Mouse (Mus musculus) MEL (cell line): Measurements from ENCODE around the gene Skint8. TPM values are rescaled to one million over a fixed set of nuclear protein-coding genes. Genes with fewer than 3 reads are reported as not detected.

ENCODE experiments used
- DNase-seq: peaks from one replicate; pipeline ENCODE4 v3.0.0; 2011; ENCODE audit warnings: low read depth, low spot score
- H3K27ac ChIP-seq: 2 replicates; pipeline ENCODE4 v1.5.1; 2012; ENCODE audit warnings: low read depth, mild to moderate bottlenecking, control low read depth, low read length, moderate library complexity; ENCODE audit not compliant: control insufficient read depth
- H3K27me3 ChIP-seq, 2 experiments: fragments of 150-350 bp in 1 of 2; sonication (generic) in 1 of 2; 2 replicates each; pipeline ENCODE4 v1.6.1; 2012; ENCODE audit warnings: low read length in 2 of 2, mild to moderate bottlenecking in 2 of 2, improper control_type of control experiment in 1 of 2, moderate library complexity in 1 of 2; ENCODE audit not compliant: insufficient read depth in 2 of 2, control insufficient read depth in 1 of 2
- H3K36me3 ChIP-seq, 2 experiments: 2 replicates each; pipeline ENCODE4 v1.6.1; 2012 to 2014; ENCODE audit warnings: low read length in 2 of 2, improper control_type of control experiment in 1 of 2, inconsistent platforms in 1 of 2, mild to moderate bottlenecking in 1 of 2; ENCODE audit not compliant: insufficient read depth in 2 of 2, control insufficient read depth in 1 of 2
- H3K4me1 ChIP-seq, 2 experiments: fragments of 150-350 bp in 1 of 2; sonication (generic) in 1 of 2; 2 replicates each; pipeline ENCODE4 v1.6.1; 2012; ENCODE audit warnings: low read length in 2 of 2, improper control_type of control experiment in 1 of 2, mild to moderate bottlenecking in 1 of 2; ENCODE audit not compliant: insufficient read depth in 2 of 2, control insufficient read depth in 1 of 2
- H3K4me3 ChIP-seq, 2 experiments: fragments of 150-350 bp in 1 of 2; sonication (generic) in 1 of 2; 2 replicates each; pipeline ENCODE4 v1.5.1; 2012; ENCODE audit warnings: low read depth in 2 of 2, low read length in 2 of 2, mild to moderate bottlenecking in 2 of 2, moderate library complexity in 2 of 2, control low read depth in 1 of 2, improper control_type of control experiment in 1 of 2; ENCODE audit not compliant: control insufficient read depth in 1 of 2, insufficient read depth in 1 of 2
- H3K79me2 ChIP-seq: 2 replicates; pipeline ENCODE4 v1.6.1; 2012; ENCODE audit warnings: mild to moderate bottlenecking, low read length, moderate library complexity; ENCODE audit not compliant: control insufficient read depth, poor library complexity, insufficient read depth
- H3K9ac ChIP-seq: 2 replicates; pipeline ENCODE4 v1.6.1; 2012; ENCODE audit warnings: low read depth, mild to moderate bottlenecking, control low read depth, low read length, moderate library complexity; ENCODE audit not compliant: control insufficient read depth, poor library complexity, severe bottlenecking
- H3K9me3 ChIP-seq: fragments of 150-350 bp; sonication (generic); replicated peaks from 2 replicates; pipeline ENCODE4 v1.6.1; 2012; ENCODE audit warnings: mild to moderate bottlenecking, low read length, improper control_type of control experiment, moderate library complexity; ENCODE audit not compliant: insufficient read depth
- CTCF ChIP-seq, 3 experiments: IDR thresholded peaks in 2 of 3; conservative IDR thresholded peaks in 1 of 3; 2 replicates each; pipeline ENCODE4 v1.5.1; 2011 to 2012; ENCODE audit warnings: low read length in 3 of 3, low read depth in 2 of 3, mild to moderate bottlenecking in 2 of 3, improper control_type of control experiment in 1 of 3, inconsistent platforms in 1 of 3, mixed read lengths in 1 of 3, moderate library complexity in 1 of 3; ENCODE audit not compliant: control insufficient read depth in 1 of 3, insufficient read depth in 1 of 3, poor library complexity in 1 of 3, severe bottlenecking in 1 of 3
- GATA1 ChIP-seq: IDR thresholded peaks from 2 replicates; pipeline ENCODE4 v1.6.1; 2011; ENCODE audit warnings: low read depth, low read length, improper control_type of control experiment
- JUND ChIP-seq: IDR thresholded peaks from 2 replicates; pipeline ENCODE4 v1.6.1; 2011; ENCODE audit warnings: low read depth, mild to moderate bottlenecking, improper control_type of control experiment, low read length
- POLR2AphosphoS2 ChIP-seq: IDR thresholded peaks from 2 replicates; pipeline ENCODE4 v1.6.1; 2011; ENCODE audit warnings: low read length, improper control_type of control experiment
- polyA plus RNA-seq, 2 experiments: library from polyadenylated mRNA; stranded (reverse) in 1 of 2; unstranded in 1 of 2; fragments of >175 nt in 1 of 2; fragments of >200 nt in 1 of 2; gene quantifications; 2 replicates each; pipeline versions ENCODE4 v1.2.1 to v1.2.4; 2012; ENCODE audit warnings: low replicate concordance in 2 of 2, low read depth in 1 of 2; ENCODE audit not compliant: insufficient read length in 2 of 2, insufficient read depth in 1 of 2, missing spikeins in 1 of 2
- total RNA-seq: library from RNA; depleted of rRNA; stranded (reverse); fragments of 300-350 nt; gene quantifications from 2 replicates; pipeline ENCODE4 v1.2.3, GENCODE M21; 2012; rRNA removed

Gene Skint8
- total and polyA plus RNA-seq, 3 experiments, result not detected

DNA sequence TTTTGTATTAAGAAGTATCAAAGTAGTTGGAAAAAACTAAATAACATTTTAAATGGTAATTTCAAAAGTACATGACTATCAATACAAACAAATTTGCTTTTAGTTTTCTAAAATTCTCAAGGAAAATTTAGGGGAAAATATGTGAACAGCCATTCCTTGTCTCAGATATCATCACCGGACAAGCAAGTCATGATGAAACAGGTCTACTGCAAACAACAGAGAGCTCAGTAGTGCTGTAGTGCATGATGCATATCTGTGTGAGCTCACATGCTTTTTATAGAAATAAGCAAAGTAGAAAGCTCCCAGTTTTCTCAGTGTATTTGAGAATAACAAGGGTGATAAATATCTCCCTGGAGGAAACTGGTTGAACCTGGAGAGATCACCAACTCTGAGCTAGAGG is 53.4 kb downstream of the Skint8 start, which contains the start of gene Skint7:
Gene Skint7, plus strand, starts transcription at position 301 of the 400 bp plus-strand sequence.
- TF ChIP-seq POLR2AphosphoS2 (no peak), CTCF (IDR thresholded peaks at IDR 0.05 in 2 of 3, conservative IDR thresholded peaks at IDR 0.05 in 1 of 3; ENCODE audit: control insufficient read depth in 1 of 3, insufficient read depth in 1 of 3, low read depth in 2 of 3, low read length in 3 of 3, poor library complexity in 1 of 3, severe bottlenecking in 1 of 3) (no peak), GATA1 (no peak), JUND (no peak)
- H3K36me3 ChIP-seq, result no peaks in the 10 kb centered on the region
- no peak for DNase-seq
- no peaks in the 10 kb centered on the region for H3K79me2 ChIP-seq
- H3K27me3 ChIP-seq, result no peaks in the 10 kb centered on the region
- no peak within 1 kb of the TSS for H3K9ac ChIP-seq
- H3K27ac ChIP-seq, result no peak within 1 kb of the TSS
- no peaks in the 10 kb centered on the region for H3K4me1 ChIP-seq
- no peak within 1 kb of the TSS for H3K4me3 ChIP-seq
- no peaks in the 10 kb centered on the region for H3K9me3 ChIP-seq

Other genes with a start within 250 kb of the Skint8 start
- not detected in 2 replicates for gene Spata6, start 199.4 kb upstream of the Skint8 start, total RNA-seq
- not detected for gene Spata6, start 199.4 kb upstream of the Skint8 start, polyA plus RNA-seq
- gene Slc5a9, start 16.5 kb upstream of the Skint8 start, total RNA-seq, result not detected in 2 replicates
- gene Slc5a9, start 16.5 kb upstream of the Skint8 start, polyA plus RNA-seq, result not detected
- gene Skint7, start 53.5 kb downstream of the Skint8 start, total RNA-seq, result not detected in 2 replicates
- not detected for gene Skint7, start 53.5 kb downstream of the Skint8 start, polyA plus RNA-seq
- gene Skint1, start 86.9 kb downstream of the Skint8 start, total RNA-seq, result not detected in 2 replicates
- not detected for gene Skint1, start 86.9 kb downstream of the Skint8 start, polyA plus RNA-seq
- gene Skint4, start 152.6 kb downstream of the Skint8 start, total RNA-seq, result not detected in 2 replicates
- gene Skint4, start 152.6 kb downstream of the Skint8 start, polyA plus RNA-seq, result not detected